Mouse (Mus musculus): ENCODE data around the gene Pdgfb. TPM values are rescaled to one million over a fixed set of nuclear protein-coding genes. Genes with fewer than 3 reads are reported as not detected.

Pdgfb gene
- total and polyA plus RNA-seq, 3 experiments: 0.23 to 0.72 TPM; not detected in 1

DNA sequence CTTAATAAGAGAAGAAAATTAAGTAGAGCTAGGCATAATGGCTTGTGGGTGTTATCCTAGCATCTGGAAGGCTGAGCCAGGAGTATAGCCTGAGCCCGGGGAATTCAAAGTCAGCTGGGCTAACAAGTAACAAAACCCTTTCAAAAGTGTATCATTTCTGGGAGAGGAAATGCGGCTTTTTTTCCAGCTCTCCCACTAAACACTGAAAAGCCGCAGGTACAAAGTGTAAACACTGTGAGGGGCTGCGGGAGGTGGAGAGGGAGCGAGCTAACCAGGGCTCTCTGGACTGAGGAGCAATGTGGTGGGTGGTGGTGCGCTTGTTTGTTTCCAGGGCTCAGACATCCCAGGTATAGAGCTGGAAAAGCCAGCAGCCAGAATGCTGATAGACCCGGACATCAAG is 50.4 kb downstream of the Pdgfb start:
- Histone ChIP-seq H3K9me3 (replicated peaks; ENCODE audit: insufficient read depth, low read length) (no peaks in the 10 kb centered on the region), H3K9ac (ENCODE audit: control insufficient read depth, low read depth, low read length, poor library complexity, severe bottlenecking) (no peak overlapping the region), H3K36me3 (ENCODE audit: control insufficient read depth in 1 of 2, insufficient read depth in 2 of 2, low read length in 2 of 2) (no peaks in the 10 kb centered on the region), H3K4me1 (ENCODE audit: control insufficient read depth in 1 of 2, insufficient read depth in 2 of 2, low read length in 2 of 2) (no peaks in the 10 kb centered on the region), H3K4me3 (ENCODE audit: control insufficient read depth in 1 of 2, insufficient read depth in 1 of 2, low read depth in 2 of 2, low read length in 2 of 2) (no peak overlapping the region), H3K27me3 (ENCODE audit: control insufficient read depth in 1 of 2, insufficient read depth in 2 of 2, low read length in 2 of 2) (peaks cover 0 to 2% of the 10 kb centered on the region in 2 experiments; a peak in 1 of 4 replicates), H3K27ac (ENCODE audit: control insufficient read depth, low read depth, low read length) (no peak overlapping the region), H3K79me2 (ENCODE audit: control insufficient read depth, insufficient read depth, low read length, poor library complexity) (no peaks in the 10 kb centered on the region)
- no peak for DNase-seq (ENCODE audit: low read depth, low spot score)
- TF ChIP-seq BHLHE40 (IDR thresholded peaks at IDR 0.05; ENCODE audit: borderline replicate concordance, low read depth, low read length) (no peak), MAX (IDR thresholded peaks at IDR 0.05; ENCODE audit: low read length) (no peak), MXI1 (IDR thresholded peaks at IDR 0.05; ENCODE audit: low read depth, low read length) (no peak), MYC (IDR thresholded peaks at IDR 0.05; ENCODE audit: low read depth, low read length) (no peak), POLR2AphosphoS5 (IDR thresholded peaks at IDR 0.05; ENCODE audit: borderline replicate concordance, low read depth, low read length) (no peak)

DNA sequence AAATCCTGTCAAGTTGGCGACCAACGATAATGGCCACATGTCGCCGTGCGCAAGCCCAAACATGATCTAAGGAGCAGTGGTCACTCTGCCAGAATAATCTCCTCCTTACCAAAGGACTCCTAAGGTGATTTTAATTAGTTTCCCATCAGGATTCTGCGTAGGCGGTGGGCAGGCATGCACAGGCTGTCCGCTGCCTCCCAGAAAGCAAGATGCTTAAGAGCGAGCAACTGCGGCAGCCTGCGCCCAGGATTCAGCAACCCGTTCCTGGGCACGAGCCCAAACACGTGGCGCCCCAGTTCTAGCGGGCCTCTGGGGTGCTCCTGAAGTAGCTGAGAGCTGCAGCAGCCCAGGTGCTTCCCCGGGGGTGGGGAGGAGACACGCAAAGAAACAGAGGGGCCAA is 52.1 kb downstream of the Pdgfb start:
- H3K27ac ChIP-seq (ENCODE audit: control insufficient read depth, low read depth, low read length): no peak overlapping the region
- H3K9me3 ChIP-seq (replicated peaks; ENCODE audit: insufficient read depth, low read length): no peaks in the 10 kb centered on the region
- H3K79me2 ChIP-seq (ENCODE audit: control insufficient read depth, insufficient read depth, low read length, poor library complexity): no peaks in the 10 kb centered on the region
- no peak overlapping the region for H3K4me3 ChIP-seq (ENCODE audit: control insufficient read depth in 1 of 2, insufficient read depth in 1 of 2, low read depth in 2 of 2, low read length in 2 of 2)
- no peak for DNase-seq (ENCODE audit: low read depth, low spot score)
- H3K36me3 ChIP-seq (ENCODE audit: control insufficient read depth in 1 of 2, insufficient read depth in 2 of 2, low read length in 2 of 2): no peaks in the 10 kb centered on the region
- TF ChIP-seq TAL1 (IDR thresholded peaks at IDR 0.05; ENCODE audit: low read length) (no peak), POLR2AphosphoS2 (IDR thresholded peaks at IDR 0.05; ENCODE audit: low read length) (no peak), MYB (IDR thresholded peaks at IDR 0.05; ENCODE audit: low read depth, low read length) (no peak), GABPA (IDR thresholded peaks at IDR 0.05; ENCODE audit: low read depth, low read length) (no peak), ZNF384 (IDR thresholded peaks at IDR 0.05; ENCODE audit: low read depth, low read length) (no peak), CHD1 (IDR thresholded peaks at IDR 0.05; ENCODE audit: low read depth, low read length) (no peak), MAFK (IDR thresholded peaks at IDR 0.05; ENCODE audit: borderline replicate concordance, low read depth, low read length) (no peak), SIN3A (IDR thresholded peaks at IDR 0.05; ENCODE audit: low read length) (no peak), ZMIZ1 (IDR thresholded peaks at IDR 0.05; ENCODE audit: low read depth, low read length) (no peak), EP300 (IDR thresholded peaks at IDR 0.05; ENCODE audit: low read depth in 1 of 2, low read length in 2 of 2) (no peak), RAD21 (IDR thresholded peaks at IDR 0.05; ENCODE audit: low read depth, low read length) (no peak), NELFE (IDR thresholded peaks at IDR 0.05; ENCODE audit: low read depth, low read length) (no peak), ZKSCAN1 (IDR thresholded peaks at IDR 0.05; ENCODE audit: low read depth, low read length) (no peak), KAT2A (conservative IDR thresholded peaks at IDR 0.05; ENCODE audit: low read depth, low read length) (no peak)
- H3K9ac ChIP-seq (ENCODE audit: control insufficient read depth, low read depth, low read length, poor library complexity, severe bottlenecking): no peak overlapping the region
- H3K4me1 ChIP-seq (ENCODE audit: control insufficient read depth in 1 of 2, insufficient read depth in 2 of 2, low read length in 2 of 2): no peaks in the 10 kb centered on the region
- peaks cover 0 to 2% of the 10 kb centered on the region in 2 experiments; a peak in 1 of 4 replicates for H3K27me3 ChIP-seq (ENCODE audit: control insufficient read depth in 1 of 2, insufficient read depth in 2 of 2, low read length in 2 of 2)

Data from MEL (cell line).